Mouse (Mus musculus) ES-E14 (cell line): ENCODE data around the gene Atxn1.

Experiments used
- HCFC1 ChIP-seq: IDR thresholded peaks from 2 replicates; pipeline ENCODE4 v1.6.1; 2012; ENCODE audit warnings: low read length, inconsistent platforms, borderline replicate concordance; ENCODE audit not compliant: insufficient read depth
- MAFK ChIP-seq: IDR thresholded peaks from 2 replicates; pipeline ENCODE4 v1.6.1; 2014; ENCODE audit warnings: mild to moderate bottlenecking, low read depth, low read length, inconsistent platforms; ENCODE audit not compliant: insufficient read depth
- ZNF384 ChIP-seq: IDR thresholded peaks from 2 replicates; pipeline ENCODE4 v1.6.1; 2012; ENCODE audit warnings: low read depth, low read length, inconsistent platforms

DNA sequence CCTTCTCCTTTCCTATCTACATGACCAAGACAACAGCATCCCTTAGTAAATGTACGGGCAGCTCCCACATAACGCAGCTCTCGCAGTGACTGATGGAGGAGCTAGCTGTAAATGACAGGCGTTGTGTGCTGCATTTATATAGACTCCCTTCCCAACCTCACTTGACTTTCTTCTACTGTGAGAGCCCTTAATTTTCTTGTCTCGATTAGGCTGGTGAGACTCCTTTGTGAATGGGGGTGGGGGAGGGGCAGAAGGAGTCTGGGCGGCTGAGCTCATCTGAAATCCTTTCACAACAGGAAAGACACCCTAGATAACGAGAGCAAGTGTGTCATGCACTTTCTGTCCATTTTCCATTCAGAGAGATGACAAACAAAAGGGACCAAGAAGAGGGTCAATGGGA, 344.5 kb downstream of the Atxn1 start:
- no peak for TF ChIP-seq HCFC1
- TF ChIP-seq ZNF384: no peak
- TF ChIP-seq MAFK: no peak
